Mouse (Mus musculus): ENCODE measurements around the gene Rhox3h. TPM values are rescaled to one million over a fixed set of nuclear protein-coding genes. Genes with fewer than 3 reads are reported as not detected.
"Not testable (repeated sequence)": the region's sequence is repeated elsewhere in the genome, so short reads cannot be mapped to it uniquely, and the experiment has no call there.

Gene Rhox3h
- total RNA-seq (2015), result not detected in 2 replicates
- total RNA-seq (2017), result not detected in 2 replicates

DNA sequence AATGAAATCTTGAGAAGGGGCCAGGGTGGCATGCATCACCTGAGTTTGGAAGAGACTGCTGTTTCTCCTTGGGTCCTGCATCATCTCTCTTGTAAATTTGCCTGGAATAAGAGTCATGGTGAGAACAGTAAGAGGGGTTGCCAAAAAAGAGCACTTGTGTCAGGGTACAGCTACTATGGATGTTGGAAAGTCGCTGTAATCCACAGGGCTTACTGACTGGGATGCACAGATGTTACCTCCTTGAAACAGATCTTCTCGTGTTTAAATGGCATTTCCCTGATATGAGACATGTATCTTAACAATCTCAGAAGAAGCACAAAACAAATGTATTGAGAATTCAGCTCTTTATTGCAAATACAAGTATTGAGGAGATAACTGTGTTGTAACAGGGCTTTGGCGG is at the start of gene Rhox3h:
Rhox3h (minus strand) TSS at position 101 of the 400 bp plus-strand sequence.
- ATAC-seq (ENCODE audit: poor library complexity, severe bottlenecking), result not testable (repeated sequence)

DNA sequence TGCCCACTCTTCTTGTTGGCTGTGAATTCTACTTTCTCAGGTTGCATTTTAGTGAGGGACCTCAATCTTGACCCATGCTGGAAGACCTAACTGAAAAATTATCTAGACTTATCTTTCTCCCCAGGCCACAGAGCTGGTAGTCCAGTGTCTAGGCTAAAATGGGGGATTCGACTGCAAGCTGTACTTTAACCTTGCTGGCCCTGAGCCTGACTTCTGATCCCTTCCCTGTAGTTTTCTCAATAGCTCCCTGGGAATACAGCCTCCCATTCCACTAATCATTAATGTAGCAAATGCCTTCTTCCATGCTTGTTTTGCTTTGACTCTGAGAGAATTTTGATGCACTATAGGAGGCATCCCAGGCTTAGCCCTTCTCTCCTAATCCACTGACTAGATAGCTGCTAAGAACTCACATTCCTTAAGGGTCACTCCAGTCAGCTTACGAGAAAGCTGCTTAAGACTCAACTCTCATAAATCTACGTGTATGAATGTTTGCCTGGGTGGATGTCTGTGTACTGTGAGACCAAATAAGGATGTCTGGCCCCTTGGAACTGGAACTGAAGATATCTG is 33.3 kb upstream of the Rhox3h start:
- no peak for ATAC-seq (ENCODE audit: poor library complexity, severe bottlenecking)

DNA sequence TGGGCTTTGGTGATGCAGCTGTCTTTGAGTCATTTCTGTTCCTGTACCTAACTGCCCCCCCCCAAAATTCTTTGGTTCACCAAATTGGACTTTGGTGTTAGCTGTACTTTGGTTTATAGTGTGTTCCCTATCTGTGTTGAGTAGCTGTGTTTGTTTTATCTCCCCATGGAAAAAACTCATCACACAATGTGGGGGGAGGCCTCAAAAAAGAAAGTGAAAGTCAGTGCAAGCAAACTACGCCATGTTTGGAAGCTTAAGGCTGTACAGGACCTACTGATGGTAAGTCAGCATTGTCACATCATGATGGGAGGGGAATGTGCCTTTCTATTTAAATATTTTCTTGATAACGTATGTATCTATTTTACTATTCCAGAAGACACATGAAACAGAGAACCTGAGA is 23.7 kb upstream of the Rhox3h start:
- ATAC-seq (ENCODE audit: poor library complexity, severe bottlenecking), result no peak

DNA sequence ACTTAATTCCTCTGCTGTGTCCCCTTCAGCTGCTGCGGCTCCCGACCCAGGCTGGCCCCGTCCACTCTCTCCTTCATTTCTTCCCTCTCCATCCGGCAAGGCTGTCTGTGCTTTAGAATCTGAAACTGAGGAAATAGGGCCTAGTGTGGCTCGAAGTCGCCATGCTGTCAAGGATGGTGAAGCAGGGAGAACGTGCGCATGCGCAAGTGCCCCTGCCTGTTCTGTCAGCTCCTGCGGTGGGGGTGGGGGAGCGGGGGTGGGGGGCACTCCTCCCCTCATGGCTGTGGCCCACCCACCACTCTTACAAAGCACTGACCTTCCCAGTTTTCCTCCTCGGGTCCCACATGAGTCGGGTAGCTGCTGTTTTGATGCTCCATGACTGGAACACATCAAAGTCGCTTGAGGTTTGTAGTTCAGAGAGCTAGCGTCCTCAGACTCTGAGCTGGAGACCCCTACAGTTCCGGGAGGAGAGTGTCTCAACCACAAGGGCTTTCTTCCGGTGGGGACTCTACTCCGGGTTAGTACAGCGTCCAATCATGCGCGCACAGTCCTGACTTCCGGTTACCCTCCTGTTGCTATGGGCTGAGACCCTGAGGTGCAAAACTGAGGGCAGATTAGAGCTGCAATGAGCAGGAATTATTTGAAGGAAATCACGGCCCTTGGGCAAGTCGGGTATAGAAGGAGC is 14.6 kb upstream of the Rhox3h start:
- no peak for ATAC-seq (ENCODE audit: poor library complexity, severe bottlenecking)

DNA sequence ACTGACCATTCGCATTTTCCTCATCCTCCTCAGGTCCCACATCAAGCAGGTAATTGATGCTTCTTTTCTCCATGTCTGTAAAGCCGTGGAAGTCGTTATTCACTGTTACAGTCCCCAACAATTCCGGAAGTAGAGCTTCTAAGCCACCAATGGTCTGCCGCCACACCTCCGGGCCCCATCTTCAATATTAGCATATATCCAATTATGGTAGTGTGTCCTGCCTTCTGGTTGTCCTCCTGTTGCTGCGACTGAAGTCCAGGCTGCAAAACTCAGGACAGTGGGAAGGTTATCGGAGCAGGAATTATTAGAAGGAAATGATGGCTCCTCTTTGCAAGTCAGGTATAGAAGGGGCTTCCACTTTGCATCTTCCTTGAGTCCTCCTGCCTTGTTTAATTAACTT is 4.6 kb upstream of the Rhox3h start, which contains the start of gene Rhox2h:
Rhox2h (minus strand) TSS at position 101 of the 400 bp plus-strand sequence.
- ATAC-seq (ENCODE audit: poor library complexity, severe bottlenecking), result not testable (repeated sequence)

DNA sequence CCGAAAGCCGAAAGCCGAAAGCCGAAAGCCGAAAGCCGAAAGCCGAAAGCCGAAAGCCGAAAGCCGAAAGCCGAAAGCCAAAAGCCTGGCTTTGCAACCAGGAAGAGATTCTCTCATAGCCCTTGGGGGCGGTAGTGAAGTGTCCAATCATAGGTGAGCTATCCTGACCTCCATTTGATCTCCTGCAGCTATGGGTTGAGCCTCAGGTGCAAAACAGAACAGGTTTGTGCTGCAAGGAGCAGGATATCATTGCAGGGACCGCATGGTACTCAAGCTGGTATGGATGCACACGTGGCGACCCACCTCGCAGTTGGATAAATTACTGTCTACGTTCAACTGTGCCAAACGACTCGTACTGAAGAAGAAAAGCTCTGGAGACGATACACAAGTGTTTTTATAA is 17.3 kb downstream of the Rhox3h start, which contains the start of gene Rhox4g:
Rhox4g (minus strand) TSS at position 101 of the 400 bp plus-strand sequence.
- not testable (repeated sequence) for ATAC-seq (ENCODE audit: poor library complexity, severe bottlenecking)

DNA sequence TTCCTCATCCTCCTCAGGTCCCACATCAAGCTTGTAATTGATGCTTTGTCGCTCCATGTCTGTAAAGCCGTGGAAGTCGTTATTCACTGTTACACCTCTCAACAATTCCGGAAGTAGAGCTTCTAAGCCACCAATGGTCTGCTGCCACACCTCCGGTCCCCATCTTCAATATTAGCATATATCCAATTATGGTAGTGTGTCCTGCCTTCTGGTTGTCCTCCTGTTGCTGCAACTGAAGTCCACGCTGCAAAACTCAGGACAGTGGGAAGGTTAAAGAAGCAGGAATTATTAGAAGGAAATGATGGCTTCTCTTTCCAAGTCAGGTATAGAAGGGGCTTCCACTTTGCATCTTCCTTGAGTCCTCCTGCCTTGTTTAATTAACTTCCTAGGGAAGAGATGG is 25.2 kb downstream of the Rhox3h start, which contains the start of gene Rhox2g:
Rhox2g (minus strand) TSS at position 101 of the 400 bp plus-strand sequence.
- not testable (repeated sequence) for ATAC-seq (ENCODE audit: poor library complexity, severe bottlenecking)

DNA sequence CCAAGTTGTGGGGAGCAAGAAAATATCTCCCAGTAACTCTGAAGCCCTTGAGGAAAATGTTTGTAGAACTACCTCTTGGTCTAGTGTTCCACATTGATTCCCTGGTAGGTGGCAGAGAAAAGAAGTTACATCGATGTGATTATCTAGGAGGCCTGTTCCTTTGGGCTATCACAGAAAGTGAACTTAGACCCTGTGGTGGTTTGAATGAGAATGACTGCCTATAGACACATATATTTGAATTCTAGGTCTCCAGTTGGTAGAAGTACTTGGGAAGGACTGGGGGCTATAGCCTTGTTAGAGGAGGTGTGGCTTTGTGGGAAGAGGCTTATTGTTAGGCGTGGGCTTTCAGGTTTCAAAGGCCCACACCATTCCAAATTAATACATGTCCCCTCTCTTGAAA is 40.1 kb downstream of the Rhox3h start, which contains the start of gene Rhox3g:
Rhox3g (minus strand) TSS at position 101 of the 400 bp plus-strand sequence.
- ATAC-seq (ENCODE audit: poor library complexity, severe bottlenecking), result not testable (repeated sequence)

Other genes with a start within 250 kb of the Rhox3h start
- not detected in 2 replicates for gene Rhox4b, start 236.3 kb downstream of the Rhox3h start, total RNA-seq (2015)
- not detected in 2 replicates for gene Rhox4b, start 236.3 kb downstream of the Rhox3h start, total RNA-seq (2017)
- not detected in 2 replicates for gene Rhox2c, start 215.1 kb downstream of the Rhox3h start, total RNA-seq (2015)
- gene Rhox2c, start 215.1 kb downstream of the Rhox3h start, total RNA-seq (2017), result not detected in 2 replicates
- not detected in 2 replicates for gene Rhox3c, start 210.2 kb downstream of the Rhox3h start, total RNA-seq (2015)
- gene Rhox3c, start 210.2 kb downstream of the Rhox3h start, total RNA-seq (2017), result not detected in 2 replicates
- gene Rhox4c, start 188.4 kb downstream of the Rhox3h start, total RNA-seq (2015), result not detected in 2 replicates
- not detected in 2 replicates for gene Rhox4c, start 188.4 kb downstream of the Rhox3h start, total RNA-seq (2017)
- gene Rhox2d, start 175.3 kb downstream of the Rhox3h start, total RNA-seq (2015), result not detected in 2 replicates
- not detected in 2 replicates for gene Rhox2d, start 175.3 kb downstream of the Rhox3h start, total RNA-seq (2017)
- not detected in 2 replicates for gene Rhox4d, start 154.4 kb downstream of the Rhox3h start, total RNA-seq (2015)
- not detected in 2 replicates for gene Rhox4d, start 154.4 kb downstream of the Rhox3h start, total RNA-seq (2017)
- not detected in 2 replicates for gene Rhox2e, start 138.3 kb downstream of the Rhox3h start, total RNA-seq (2015)
- not detected in 2 replicates for gene Rhox2e, start 138.3 kb downstream of the Rhox3h start, total RNA-seq (2017)
- not detected in 2 replicates for gene Rhox3e, start 126.7 kb downstream of the Rhox3h start, total RNA-seq (2015)
- gene Rhox3e, start 126.7 kb downstream of the Rhox3h start, total RNA-seq (2017), result not detected in 2 replicates
- not detected in 2 replicates for gene Rhox4e, start 111.4 kb downstream of the Rhox3h start, total RNA-seq (2015)
- not detected in 2 replicates for gene Rhox4e, start 111.4 kb downstream of the Rhox3h start, total RNA-seq (2017)
- gene Rhox2f, start 97.4 kb downstream of the Rhox3h start, total RNA-seq (2015), result not detected in 2 replicates
- gene Rhox2f, start 97.4 kb downstream of the Rhox3h start, total RNA-seq (2017), result not detected in 2 replicates
- gene Rhox3f, start 87.8 kb downstream of the Rhox3h start, total RNA-seq (2015), result not detected in 2 replicates
- not detected in 2 replicates for gene Rhox3f, start 87.8 kb downstream of the Rhox3h start, total RNA-seq (2017)
- not detected in 2 replicates for gene Rhox4f, start 61.1 kb downstream of the Rhox3h start, total RNA-seq (2015)
- not detected in 2 replicates for gene Rhox4f, start 61.1 kb downstream of the Rhox3h start, total RNA-seq (2017)
- not detected in 2 replicates for gene Rhox3g, start 40.2 kb downstream of the Rhox3h start, total RNA-seq (2015)
- not detected in 2 replicates for gene Rhox3g, start 40.2 kb downstream of the Rhox3h start, total RNA-seq (2017)
- not detected in 2 replicates for gene Rhox2g, start 25.3 kb downstream of the Rhox3h start, total RNA-seq (2015)
- not detected in 2 replicates for gene Rhox2g, start 25.3 kb downstream of the Rhox3h start, total RNA-seq (2017)
- gene Rhox4g, start 17.4 kb downstream of the Rhox3h start, total RNA-seq (2015), result not detected in 2 replicates
- not detected in 2 replicates for gene Rhox4g, start 17.4 kb downstream of the Rhox3h start, total RNA-seq (2017)
- not detected in 2 replicates for gene Rhox2h, start 4.5 kb upstream of the Rhox3h start, total RNA-seq (2015)
- gene Rhox2h, start 4.5 kb upstream of the Rhox3h start, total RNA-seq (2017), result not detected in 2 replicates
- not detected in 2 replicates for gene Rhox5, start 136.1 kb upstream of the Rhox3h start, total RNA-seq (2015)
- gene Rhox5, start 136.1 kb upstream of the Rhox3h start, total RNA-seq (2017), result not detected in 2 replicates
- gene Rhox6, start 158.1 kb upstream of the Rhox3h start, total RNA-seq (2015), result not detected in 2 replicates
- not detected in 2 replicates for gene Rhox6, start 158.1 kb upstream of the Rhox3h start, total RNA-seq (2017)
- not detected in 2 replicates for gene Rhox7a, start 162.9 kb upstream of the Rhox3h start, total RNA-seq (2015)
- gene Rhox7a, start 162.9 kb upstream of the Rhox3h start, total RNA-seq (2017), result not detected in 2 replicates
- 0.31 TPM in 1 of 2 replicates, not detected in the other for gene Rhox8, start 210.2 kb upstream of the Rhox3h start, total RNA-seq (2015)
- not detected in 2 replicates for gene Rhox8, start 210.2 kb upstream of the Rhox3h start, total RNA-seq (2017)
- gene Rhox7b, start 228.5 kb upstream of the Rhox3h start, total RNA-seq (2015), result not detected in 2 replicates
- gene Rhox7b, start 228.5 kb upstream of the Rhox3h start, total RNA-seq (2017), result not detected in 2 replicates
- gene Rhox9, start 233.0 kb upstream of the Rhox3h start, total RNA-seq (2015), result not detected in 2 replicates
- gene Rhox9, start 233.0 kb upstream of the Rhox3h start, total RNA-seq (2017), result not detected in 2 replicates

Measured in megakaryocyte, adult 5-6 weeks (primary cell).